Mouse (Mus musculus): ENCODE results near the gene Lrrk2. TPM values are rescaled to one million over a fixed set of nuclear protein-coding genes. Genes with fewer than 3 reads are reported as not detected.
"Not testable (repeated sequence)": the region's sequence is repeated elsewhere in the genome, so short reads cannot be mapped to it uniquely, and the experiment has no call there.

Gene Lrrk2
- total RNA-seq, 4 experiments from 2014 or later, result 9.1 to 14.4 (median 14.1) TPM

GRCm38 (mm10) chr15:91806463-91806862, 133.5 kb downstream of the Lrrk2 start:
- no peak for DNase-seq (ENCODE audit: low spot score)

GRCm38 (mm10) chr15:91835319-91835718, 162.3 kb downstream of the Lrrk2 start:
- DNase-seq (ENCODE audit: low spot score), result no peak

- no peak for DNase-seq (ENCODE audit: low spot score)
Observed at GRCm38 (mm10) chr15:91837965-91838364, 165.0 kb downstream of the Lrrk2 start, which contains the start of gene Smgc. TSS of gene Smgc (plus strand) at chr15:91838265.

GRCm38 (mm10) chr15:91864130-91864529, 191.2 kb downstream of the Lrrk2 start:
- DNase-seq (ENCODE audit: low spot score), result not testable (repeated sequence)

Other genes starting within 250 kb of the Lrrk2 start
- gene Slc2a13, start 99.9 kb upstream of the Lrrk2 start, total RNA-seq (2022), result 1 to 10 TPM in 3 of 4 experiments, under 1 TPM in 1; 0.97 to 1.4 (median 1.2) TPM
- not detected for gene Smgc, start 165.1 kb downstream of the Lrrk2 start, total RNA-seq (2022)

All from heart, adult 8-10 months (tissue).